Mouse (Mus musculus): ENCODE data around the gene Ankle1. TPM values are rescaled to one million over a fixed set of nuclear protein-coding genes. Genes with fewer than 3 reads are reported as not detected.

Ankle1 gene
- polyA plus RNA-seq, 1 experiment from 2014 or later, result 11.0 TPM

GRCm38 (mm10) chr8:71385212-71385835, 20.5 kb upstream of the Ankle1 start:
- WGBS, result 72% methylated on average over 12 of the region's 12 CpGs
- no peak for ATAC-seq (ENCODE audit: low FRiP score, low read depth)
- no peaks in the 10 kb centered on the region for H3K9me3 ChIP-seq
- no peak overlapping the region for H3K4me2 ChIP-seq
- H3K4me1 ChIP-seq (replicated peaks), result peaks cover 19% of the 10 kb centered on the region
- no peak overlapping the region for H3K9ac ChIP-seq
- H3K4me3 ChIP-seq, result no peak overlapping the region
- no peaks in the 10 kb centered on the region for H3K36me3 ChIP-seq
- H3K27me3 ChIP-seq, result no peaks in the 10 kb centered on the region
- H3K27ac ChIP-seq (replicated peaks), result no peak overlapping the region

- Histone ChIP-seq H3K4me3 (no peak overlapping the region), H3K36me3 (no peaks in the 10 kb centered on the region), H3K27me3 (no peaks in the 10 kb centered on the region), H3K27ac (replicated peaks) (no peak overlapping the region), H3K9me3 (no peaks in the 10 kb centered on the region), H3K4me1 (replicated peaks) (no peaks in the 10 kb centered on the region), H3K9ac (no peak overlapping the region), H3K4me2 (no peak overlapping the region)
- WGBS, result 85% methylated on average over 1 of the region's 1 CpGs
- ATAC-seq (ENCODE audit: low FRiP score, low read depth), result no peak
Observed at GRCm38 (mm10) chr8:71388267-71388666, 17.5 kb upstream of the Ankle1 start.

- H3K27ac ChIP-seq (replicated peaks), result no peak overlapping the region
- WGBS, result 91% methylated on average over 2 of the region's 2 CpGs
- H3K9ac ChIP-seq, result no peak overlapping the region
- no peaks in the 10 kb centered on the region for H3K36me3 ChIP-seq
- no peaks in the 10 kb centered on the region for H3K9me3 ChIP-seq
- H3K4me1 ChIP-seq (replicated peaks), result peaks cover 4% of the 10 kb centered on the region; the same call in 1 of the 2 replicates
- no peaks in the 10 kb centered on the region for H3K27me3 ChIP-seq
- ATAC-seq (ENCODE audit: low FRiP score, low read depth), result no peak
- no peak overlapping the region for H3K4me3 ChIP-seq
- H3K4me2 ChIP-seq, result no peak overlapping the region
Observed at GRCm38 (mm10) chr8:71391696-71392095, 14.1 kb upstream of the Ankle1 start.

- Histone ChIP-seq H3K4me3 (no peak overlapping the region), H3K9me3 (no peaks in the 10 kb centered on the region), H3K27ac (replicated peaks) (no peak overlapping the region), H3K27me3 (no peaks in the 10 kb centered on the region), H3K4me2 (no peak overlapping the region), H3K9ac (no peak overlapping the region), H3K36me3 (no peaks in the 10 kb centered on the region), H3K4me1 (replicated peaks) (peaks cover 8% of the 10 kb centered on the region)
- ATAC-seq (ENCODE audit: low FRiP score, low read depth), result no peak
- whole genome bisulfite sequencing, result 80% methylated on average over 5 of the region's 5 CpGs
Observed at GRCm38 (mm10) chr8:71392391-71392790, 13.4 kb upstream of the Ankle1 start.

GRCm38 (mm10) chr8:71392871-71393270, 12.9 kb upstream of the Ankle1 start:
- Histone ChIP-seq H3K9me3 (no peaks in the 10 kb centered on the region), H3K27ac (replicated peaks) (no peak overlapping the region), H3K4me2 (no peak overlapping the region), H3K36me3 (no peaks in the 10 kb centered on the region), H3K4me3 (no peak overlapping the region), H3K9ac (no peak overlapping the region), H3K27me3 (no peaks in the 10 kb centered on the region), H3K4me1 (replicated peaks) (peaks cover 13% of the 10 kb centered on the region)
- 17% methylated on average over 3 of the region's 3 CpGs for WGBS
- no peak for ATAC-seq (ENCODE audit: low FRiP score, low read depth)

GRCm38 (mm10) chr8:71394481-71394880, 11.3 kb upstream of the Ankle1 start:
- ATAC-seq (ENCODE audit: low FRiP score, low read depth), result no peak
- Histone ChIP-seq H3K9ac (no peak overlapping the region), H3K4me2 (peak overlapping the region; percentile 18; the same call in 1 of the 2 replicates)

GRCm38 (mm10) chr8:71395071-71395470, 10.7 kb upstream of the Ankle1 start:
- Histone ChIP-seq H3K36me3 (peaks cover 5% of the 10 kb centered on the region; the same call in 1 of the 2 replicates), H3K9ac (no peak overlapping the region), H3K27ac (replicated peaks) (no peak overlapping the region; the same call in 1 of the 2 replicates), H3K4me3 (no peak overlapping the region), H3K27me3 (no peaks in the 10 kb centered on the region), H3K4me1 (replicated peaks) (peaks cover 13% of the 10 kb centered on the region), H3K9me3 (no peaks in the 10 kb centered on the region), H3K4me2 (no peak overlapping the region)
- 85% methylated on average over 10 of the region's 10 CpGs for WGBS
- no peak for ATAC-seq (ENCODE audit: low FRiP score, low read depth)

More at GRCm38 (mm10) chr8:71394481-71394880, 11.3 kb upstream of the Ankle1 start:
- Histone ChIP-seq H3K4me3 (no peak overlapping the region), H3K36me3 (peaks cover 3% of the 10 kb centered on the region; the same call in 1 of the 2 replicates), H3K27me3 (no peaks in the 10 kb centered on the region), H3K4me1 (replicated peaks) (peaks cover 13% of the 10 kb centered on the region), H3K27ac (replicated peaks) (no peak overlapping the region), H3K9me3 (no peaks in the 10 kb centered on the region)
- WGBS, result 82% methylated on average over 7 of the region's 7 CpGs

- Histone ChIP-seq H3K27me3 (no peaks in the 10 kb centered on the region), H3K36me3 (peaks cover 5% of the 10 kb centered on the region; the same call in 1 of the 2 replicates), H3K4me2 (peak within 1 kb of the TSS; percentile 86), H3K9ac (no peak within 1 kb of the TSS), H3K4me1 (replicated peaks) (peaks cover 13% of the 10 kb centered on the region), H3K27ac (replicated peaks) (peak within 1 kb of the TSS; percentile 69), H3K9me3 (no peaks in the 10 kb centered on the region), H3K4me3 (peak within 1 kb of the TSS; percentile 57)
- ATAC-seq (ENCODE audit: low FRiP score, low read depth), result no peak
- WGBS, result 81% methylated on average over 9 of the region's 9 CpGs
Observed at GRCm38 (mm10) chr8:71395629-71396028, 10.2 kb upstream of the Ankle1 start, which contains the start of gene Ushbp1. Gene Ushbp1 (minus strand): TSS chr8:71395802.

- Histone ChIP-seq H3K36me3 (peaks cover 5% of the 10 kb centered on the region; the same call in 1 of the 2 replicates), H3K4me1 (replicated peaks) (peaks cover 13% of the 10 kb centered on the region), H3K27ac (replicated peaks) (peak within 1 kb of the TSS; percentile 69), H3K27me3 (no peaks in the 10 kb centered on the region), H3K9ac (peak within 1 kb of the TSS; percentile 55), H3K9me3 (no peaks in the 10 kb centered on the region), H3K4me3 (peak within 1 kb of the TSS; percentile 57), H3K4me2 (peak within 1 kb of the TSS; percentile 86)
- under 1% methylated on average over 34 of the region's 34 CpGs for WGBS
- ATAC-seq (ENCODE audit: low FRiP score, low read depth), result peak; percentile 98
Observed at GRCm38 (mm10) chr8:71396639-71397305, 9.0 kb upstream of the Ankle1 start, which contains the start of gene Babam1. Gene Babam1 (plus strand): TSS chr8:71396861.

GRCm38 (mm10) chr8:71397701-71398100, 8.1 kb upstream of the Ankle1 start:
- H3K9me3 ChIP-seq, result no peaks in the 10 kb centered on the region
- no peak for ATAC-seq (ENCODE audit: low FRiP score, low read depth)
- peak overlapping the region; percentile 57 for H3K4me3 ChIP-seq
- peaks cover 13% of the 10 kb centered on the region for H3K4me1 ChIP-seq (replicated peaks)
- H3K4me2 ChIP-seq, result peak overlapping the region; percentile 86
- H3K9ac ChIP-seq, result no peak overlapping the region
- H3K27ac ChIP-seq (replicated peaks), result no peak overlapping the region
- peaks cover 5% of the 10 kb centered on the region; the same call in 1 of the 2 replicates for H3K36me3 ChIP-seq
- H3K27me3 ChIP-seq, result no peaks in the 10 kb centered on the region
- WGBS, result 87% methylated on average over 12 of the region's 12 CpGs

GRCm38 (mm10) chr8:71400826-71401225, 5.0 kb upstream of the Ankle1 start:
- Histone ChIP-seq H3K27me3 (no peaks in the 10 kb centered on the region), H3K4me3 (no peak overlapping the region), H3K4me2 (no peak overlapping the region), H3K9ac (no peak overlapping the region), H3K36me3 (peaks cover 9% of the 10 kb centered on the region; the same call in 1 of the 2 replicates), H3K9me3 (no peaks in the 10 kb centered on the region), H3K4me1 (replicated peaks) (peaks cover 21% of the 10 kb centered on the region), H3K27ac (replicated peaks) (no peak overlapping the region)
- ATAC-seq (ENCODE audit: low FRiP score, low read depth), result no peak
- WGBS, result 94% methylated on average over 2 of the region's 2 CpGs

GRCm38 (mm10) chr8:71401454-71401853, 4.4 kb upstream of the Ankle1 start:
- Histone ChIP-seq H3K4me2 (no peak overlapping the region), H3K36me3 (peaks cover 9% of the 10 kb centered on the region; the same call in 1 of the 2 replicates), H3K4me3 (no peak overlapping the region), H3K27me3 (no peaks in the 10 kb centered on the region), H3K4me1 (replicated peaks) (peaks cover 23% of the 10 kb centered on the region), H3K9me3 (no peaks in the 10 kb centered on the region), H3K9ac (no peak overlapping the region), H3K27ac (replicated peaks) (no peak overlapping the region)
- no peak for ATAC-seq (ENCODE audit: low FRiP score, low read depth)

All from hindbrain, embryonic 15.5 days (tissue).